Mouse (Mus musculus): Measurements from ENCODE around the gene Akap8l.

DNA sequence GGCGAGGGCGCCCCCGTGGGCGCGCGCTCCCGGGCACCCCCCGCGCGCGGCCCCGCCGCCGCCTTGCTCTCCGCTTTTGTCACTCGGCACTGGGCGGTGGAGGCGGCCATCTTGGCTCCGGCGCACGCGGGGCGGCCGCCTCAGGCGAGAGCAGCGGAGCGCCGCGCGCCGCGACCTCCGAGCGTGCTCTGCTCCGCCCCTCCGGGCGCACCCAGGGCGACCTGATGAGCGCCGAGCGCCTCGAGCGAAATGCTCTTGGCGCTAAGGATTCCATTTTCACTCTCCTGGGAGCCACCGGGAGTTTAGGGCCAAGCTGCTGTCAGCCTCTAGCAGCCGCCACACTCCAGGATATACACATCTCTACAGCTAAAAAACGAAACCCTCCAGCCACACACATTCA lies 13.9 kb upstream of the Akap8l start:
- TF ChIP-seq USF1 (IDR thresholded peaks at IDR 0.05; ENCODE audit: low read depth, low read length) (peak; percentile 62), ETS1 (IDR thresholded peaks at IDR 0.05; ENCODE audit: low read depth, low read length) (no peak), CTCF (IDR thresholded peaks at IDR 0.05 in 2 of 3, conservative IDR thresholded peaks at IDR 0.05 in 1 of 3; ENCODE audit: control insufficient read depth in 1 of 3, insufficient read depth in 1 of 3, low read depth in 2 of 3, low read length in 3 of 3, poor library complexity in 1 of 3, severe bottlenecking in 1 of 3) (no peak), NRF1 (IDR thresholded peaks at IDR 0.05; ENCODE audit: insufficient read depth, low read depth, low read length, poor library complexity, severe bottlenecking) (peak; percentile 45; the same call in 1 of the 2 replicates), POLR2A (IDR thresholded peaks at IDR 0.05; ENCODE audit: control insufficient read depth in 1 of 2, insufficient read depth in 1 of 2, low read depth in 1 of 2, low read length in 2 of 2, poor library complexity in 1 of 2) (peak; percentile 45 to 65; a peak in 2 of 4 replicates), EP300 (IDR thresholded peaks at IDR 0.05; ENCODE audit: low read depth in 1 of 2, low read length in 2 of 2) (no peak), E2F4 (IDR thresholded peaks at IDR 0.05; ENCODE audit: borderline replicate concordance, low read depth, low read length) (no peak; the same call in 1 of the 2 replicates), HCFC1 (IDR thresholded peaks at IDR 0.05; ENCODE audit: low read depth, low read length) (peak; percentile 88), ZC3H11A (IDR thresholded peaks at IDR 0.05; ENCODE audit: low read depth, low read length) (no peak), GATA1 (IDR thresholded peaks at IDR 0.05; ENCODE audit: low read depth, low read length) (no peak), CHD2 (IDR thresholded peaks at IDR 0.05; ENCODE audit: low read length) (no peak), ZKSCAN1 (IDR thresholded peaks at IDR 0.05; ENCODE audit: low read depth, low read length) (no peak), ELF1 (IDR thresholded peaks at IDR 0.05; ENCODE audit: low read depth, low read length) (no peak)
